Mouse (Mus musculus) embryo, embryonic 11.5 days (tissue): ENCODE results near the gene Cdk5r1.

Experiments used
- DNase-seq: peaks from one replicate; pipeline ENCODE4 v3.0.0-alpha.2; 2012; ENCODE audit warnings: low read depth, low spot score

Gene Cdk5r1

GRCm38 (mm10) chr11:80504519-80505385 lies 27.9 kb downstream of the Cdk5r1 start:
- DNase-seq = no peak

GRCm38 (mm10) chr11:80505581-80505980 lies 28.8 kb downstream of the Cdk5r1 start:
- no peak for DNase-seq

GRCm38 (mm10) chr11:80506483-80506882 lies 29.7 kb downstream of the Cdk5r1 start:
- DNase-seq = no peak

- no peak for DNase-seq
Measured at GRCm38 (mm10) chr11:80507791-80508190, 31.0 kb downstream of the Cdk5r1 start.

DNA sequence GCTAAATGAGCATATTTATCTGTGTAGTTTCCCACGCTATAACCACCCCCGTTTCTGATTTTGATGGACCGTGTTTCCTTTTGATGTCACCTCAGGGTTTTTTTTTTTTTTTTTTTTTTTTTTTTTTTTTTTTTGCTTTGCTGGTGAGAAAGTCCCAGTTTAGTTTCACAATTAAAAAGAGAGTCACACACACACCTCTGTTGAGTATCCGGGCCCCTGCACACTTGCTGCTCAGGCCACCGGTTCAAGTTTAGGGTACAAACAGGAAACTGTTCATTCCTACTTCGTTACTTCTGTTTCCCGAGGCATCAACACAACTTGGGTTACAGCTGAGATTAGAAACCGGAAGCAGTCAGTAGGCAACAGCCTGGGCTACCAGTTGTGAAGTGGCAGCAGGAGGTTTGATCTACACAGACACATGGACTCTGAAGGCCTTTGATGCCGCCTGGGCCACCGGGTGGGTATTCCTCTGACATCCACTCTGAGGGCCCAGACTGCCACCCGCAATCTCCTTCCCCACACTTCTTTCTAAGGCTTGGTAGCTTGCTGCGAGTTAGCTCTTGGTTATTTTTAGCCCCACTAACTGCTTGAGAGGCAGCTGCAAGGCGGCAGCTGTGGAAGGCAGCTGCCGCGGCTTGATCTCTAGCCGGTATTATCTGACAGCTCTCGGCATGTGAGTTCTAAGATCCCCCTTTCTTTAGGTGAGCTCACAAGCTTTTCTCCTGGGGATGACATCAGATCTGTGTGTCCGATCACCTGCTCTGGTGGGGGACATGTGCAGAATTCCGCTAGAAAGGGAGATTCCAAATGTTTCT lies 31.7 kb downstream of the Cdk5r1 start:
- no peak for DNase-seq

DNA sequence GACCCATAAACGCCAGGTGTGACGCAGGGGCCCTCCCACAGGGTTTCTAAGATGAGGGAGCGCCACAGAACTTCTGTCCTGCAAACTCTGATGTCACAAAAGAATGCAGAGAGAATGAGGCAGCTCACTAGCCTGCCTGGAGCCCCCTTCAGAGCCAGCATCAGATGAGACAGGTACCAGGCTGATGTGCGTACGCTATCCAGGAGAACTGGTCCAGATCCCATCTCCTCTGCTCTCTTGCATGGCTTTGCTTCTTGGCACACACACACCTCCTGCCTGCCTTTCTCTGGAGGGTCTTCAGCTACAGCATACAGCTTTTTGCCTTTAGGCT lies 32.3 kb downstream of the Cdk5r1 start:
- no peak for DNase-seq

- no peak for DNase-seq
Measured at GRCm38 (mm10) chr11:80510124-80510523, 33.3 kb downstream of the Cdk5r1 start.

- DNase-seq = no peak
Measured at GRCm38 (mm10) chr11:80512313-80513056, 35.7 kb downstream of the Cdk5r1 start.

DNA sequence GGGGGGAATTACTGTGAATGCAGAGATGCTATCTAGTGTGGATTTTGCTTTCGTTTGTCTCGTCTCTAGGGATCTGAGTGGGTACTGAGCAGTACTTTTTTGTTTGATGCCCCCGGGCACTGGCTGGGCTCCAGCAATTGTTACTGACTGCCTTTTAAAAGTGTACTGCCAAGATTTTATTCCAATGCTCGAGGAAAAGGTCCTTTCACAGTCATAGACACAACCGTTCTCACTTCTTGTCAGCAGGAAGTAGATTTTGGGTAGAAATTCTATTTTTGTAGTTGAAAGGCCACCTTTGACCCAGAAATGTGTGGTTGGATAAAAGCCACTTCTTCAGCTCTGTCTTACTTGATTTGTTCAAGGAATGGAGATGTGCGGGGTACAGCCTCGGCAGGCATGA lies 37.0 kb downstream of the Cdk5r1 start:
- no peak for DNase-seq

GRCm38 (mm10) chr11:80515346-80515745 lies 38.5 kb downstream of the Cdk5r1 start:
- DNase-seq = no peak

DNA sequence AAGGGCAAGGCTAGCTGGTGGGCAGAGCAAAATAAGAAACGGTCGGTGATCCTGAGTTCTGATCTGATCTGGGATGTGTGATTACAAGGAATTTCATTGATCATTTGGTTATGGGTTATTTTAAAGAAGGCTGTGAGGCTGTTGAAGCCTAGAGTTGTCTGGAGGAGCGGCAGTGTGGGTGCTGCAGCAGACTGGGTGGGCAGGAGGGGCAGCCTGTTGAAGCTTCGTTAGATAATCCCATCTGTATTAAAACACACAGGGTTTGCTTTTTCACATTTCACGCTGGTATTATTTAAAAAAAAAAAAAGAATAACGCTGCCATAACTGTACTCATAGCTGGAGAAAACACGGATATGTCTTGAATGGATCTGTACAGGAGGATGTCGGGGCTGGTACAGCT lies 39.1 kb downstream of the Cdk5r1 start:
- no peak for DNase-seq

DNA sequence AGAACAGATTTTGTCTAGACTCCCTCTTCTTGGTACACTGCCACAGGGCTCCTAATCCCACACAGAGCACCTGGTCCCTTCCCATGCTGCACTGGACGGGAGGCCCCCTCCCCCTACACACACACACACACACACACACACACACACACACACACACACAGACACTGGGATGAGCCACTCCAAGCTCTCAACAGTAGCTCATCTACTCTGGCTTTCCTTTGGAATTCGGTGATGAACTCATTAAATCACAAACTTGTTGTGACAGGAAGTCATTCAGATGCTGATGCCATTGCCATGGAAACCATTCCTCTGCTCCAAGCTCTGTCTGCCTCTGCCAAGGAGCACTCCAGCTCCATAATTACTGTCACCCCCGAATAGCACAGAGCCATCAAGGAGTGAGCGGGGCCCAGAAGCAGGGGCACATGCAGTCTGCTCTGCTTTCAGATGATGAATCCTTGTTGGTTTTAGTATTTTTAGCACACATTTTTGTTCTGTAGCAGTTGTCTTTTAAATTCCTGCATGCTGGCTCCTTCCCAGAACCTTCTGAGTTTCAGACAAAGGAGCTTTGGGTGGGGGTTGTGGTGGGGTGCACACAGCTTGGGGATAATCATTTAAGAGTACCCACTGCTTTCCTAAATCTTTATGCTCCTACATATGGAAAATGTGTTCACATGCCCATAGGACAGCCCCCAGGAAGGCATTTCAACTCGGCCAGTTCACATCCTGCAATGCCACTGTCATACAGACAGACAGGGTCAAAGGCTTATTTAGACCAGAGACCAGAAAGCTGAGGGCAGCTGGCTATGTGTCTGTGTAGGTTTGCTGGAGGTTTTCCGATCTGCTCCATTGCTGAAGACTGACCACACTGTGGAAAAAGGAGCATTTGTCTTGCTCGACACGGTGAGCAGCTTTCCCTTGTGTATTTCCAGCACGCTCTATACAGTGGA lies 41.9 kb downstream of the Cdk5r1 start:
- no peak for DNase-seq

DNA sequence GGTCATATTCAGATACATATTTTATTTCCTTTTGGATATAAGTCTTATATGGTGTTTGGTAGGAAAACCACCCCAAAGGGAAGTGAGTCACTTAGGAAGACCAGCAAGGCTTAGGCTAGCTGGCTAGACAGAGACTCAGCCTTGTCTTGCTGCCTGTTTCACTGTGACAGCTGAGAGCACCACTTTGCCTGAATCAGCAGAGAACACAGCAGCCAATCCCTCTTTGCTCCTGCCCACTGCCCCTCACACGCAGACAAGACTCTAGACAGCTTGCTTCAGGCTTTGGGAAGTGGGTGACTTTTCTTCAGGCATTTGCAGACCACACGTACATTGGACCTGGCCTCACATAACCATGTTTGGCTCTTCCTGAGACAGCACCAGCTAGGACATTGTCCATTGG lies 44.3 kb downstream of the Cdk5r1 start:
- DNase-seq = no peak

GRCm38 (mm10) chr11:80522852-80523251 lies 46.0 kb downstream of the Cdk5r1 start:
- no peak for DNase-seq

DNA sequence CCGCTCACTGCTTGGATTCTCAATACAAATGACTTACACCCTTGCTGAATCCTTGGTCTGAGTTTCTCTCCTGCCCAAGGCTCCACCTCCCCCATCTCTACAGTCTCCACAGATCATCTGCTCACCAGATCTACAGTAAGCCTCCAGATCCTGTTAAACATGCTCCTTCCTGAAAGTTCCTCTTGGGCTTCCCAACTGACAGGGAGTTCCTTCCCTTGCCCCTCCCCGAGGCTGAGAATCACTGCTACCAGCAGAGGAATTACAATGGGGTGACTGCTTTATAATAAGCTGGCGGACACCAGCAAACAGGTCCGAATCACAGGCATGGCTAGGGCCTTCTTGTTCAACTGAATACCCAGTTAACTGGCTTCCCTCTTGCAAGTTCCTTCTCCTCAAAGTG lies 46.6 kb downstream of the Cdk5r1 start:
- no peak for DNase-seq

DNA sequence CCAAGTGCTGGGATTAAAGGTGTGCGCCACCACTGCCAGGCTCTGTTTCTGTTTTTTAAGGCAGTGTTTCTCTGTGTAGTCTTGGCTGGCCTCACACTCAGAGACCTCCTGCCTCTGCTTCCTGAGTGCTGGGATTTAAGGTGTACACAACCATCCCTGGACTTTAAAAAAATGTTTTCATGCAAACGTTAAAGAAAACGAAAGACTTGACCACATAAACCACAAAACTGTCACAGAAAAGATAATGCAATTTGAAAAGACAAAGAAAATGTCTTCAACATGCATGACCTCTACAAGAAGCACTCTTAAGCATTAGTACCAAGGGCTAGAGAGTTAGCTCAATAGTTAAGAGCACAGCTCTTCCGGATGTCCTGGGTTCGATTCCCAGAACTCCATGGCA lies 47.4 kb downstream of the Cdk5r1 start:
- no peak for DNase-seq

GRCm38 (mm10) chr11:80527697-80528096 lies 50.9 kb downstream of the Cdk5r1 start:
- no peak for DNase-seq

DNA sequence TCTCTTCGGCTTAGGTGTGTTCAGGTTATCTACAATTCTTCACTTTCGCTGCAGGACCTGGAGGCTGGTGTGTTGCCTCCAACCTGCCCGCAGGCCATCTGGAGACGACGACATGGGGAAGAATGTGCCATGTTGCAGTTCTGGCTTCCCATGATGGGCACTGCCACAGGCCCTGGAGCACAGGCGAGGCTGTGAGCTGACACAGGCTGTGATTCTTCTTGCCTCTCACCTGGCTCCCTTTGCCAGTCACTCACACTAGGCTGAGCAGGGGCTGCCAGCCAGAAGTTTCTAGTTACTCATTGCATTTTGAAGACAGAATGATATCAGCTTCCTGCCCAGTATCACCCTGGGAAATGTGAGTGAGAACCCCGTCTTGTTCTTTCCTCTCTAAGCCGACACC lies 52.3 kb downstream of the Cdk5r1 start:
- no peak for DNase-seq
